Mouse (Mus musculus): ENCODE measurements around the gene Alk. TPM values are rescaled to one million over a fixed set of nuclear protein-coding genes. Genes with fewer than 3 reads are reported as not detected.
A peak's percentile ranks its signal among the peaks of the same experiment; 100 is the strongest.

Alk gene
- polyA plus RNA-seq, 1 experiment from 2014 or later, result 0.77 TPM

- Histone ChIP-seq H3K9me3 (no peaks in the 10 kb centered on the region), H3K27me3 (no peaks in the 10 kb centered on the region), H3K4me1 (no peaks in the 10 kb centered on the region), H3K27ac (no peak overlapping the region), H3K4me2 (no peak overlapping the region), H3K4me3 (replicated peaks) (no peak overlapping the region), H3K36me3 (replicated peaks) (no peaks in the 10 kb centered on the region), H3K9ac (no peak overlapping the region)
- WGBS, result 61% methylated on average over 5 of the region's 5 CpGs
- 0 out of 2 replicates have a peak, but pooled peaks have one; percentile 30 for ATAC-seq (ENCODE audit: low FRiP score)
Observed at GRCm38 (mm10) chr17:72474166-72474565, 130.3 kb downstream of the Alk start.

GRCm38 (mm10) chr17:72448477-72448876 is 155.9 kb downstream of the Alk start:
- H3K27me3 ChIP-seq, result no peaks in the 10 kb centered on the region
- ATAC-seq (ENCODE audit: low FRiP score), result no peak
- no peak overlapping the region for H3K9ac ChIP-seq
- no peaks in the 10 kb centered on the region for H3K9me3 ChIP-seq
- H3K4me2 ChIP-seq, result no peak overlapping the region
- no peak overlapping the region for H3K27ac ChIP-seq
- WGBS, result 79% methylated on average over 4 of the region's 4 CpGs
- no peaks in the 10 kb centered on the region for H3K36me3 ChIP-seq (replicated peaks)
- H3K4me3 ChIP-seq (replicated peaks), result no peak overlapping the region
- H3K4me1 ChIP-seq, result no peaks in the 10 kb centered on the region

GRCm38 (mm10) chr17:72445204-72446177 is 158.9 kb downstream of the Alk start:
- no peak overlapping the region for H3K27ac ChIP-seq
- no peaks in the 10 kb centered on the region for H3K27me3 ChIP-seq
- ATAC-seq (ENCODE audit: low FRiP score), result no peak
- no peak overlapping the region for H3K4me3 ChIP-seq (replicated peaks)
- H3K36me3 ChIP-seq (replicated peaks), result no peaks in the 10 kb centered on the region
- H3K4me1 ChIP-seq, result no peaks in the 10 kb centered on the region
- H3K4me2 ChIP-seq, result no peak overlapping the region
- no peaks in the 10 kb centered on the region for H3K9me3 ChIP-seq
- WGBS, result 86% methylated on average over 3 of the region's 3 CpGs
- H3K9ac ChIP-seq, result no peak overlapping the region

- Histone ChIP-seq H3K4me1 (no peaks in the 10 kb centered on the region), H3K36me3 (replicated peaks) (no peaks in the 10 kb centered on the region), H3K9ac (no peak overlapping the region), H3K9me3 (no peaks in the 10 kb centered on the region), H3K4me2 (no peak overlapping the region), H3K4me3 (replicated peaks) (no peak overlapping the region), H3K27ac (no peak overlapping the region), H3K27me3 (no peaks in the 10 kb centered on the region)
- WGBS, result 85% methylated on average over 4 of the region's 4 CpGs
- no peak for ATAC-seq (ENCODE audit: low FRiP score)
Observed at GRCm38 (mm10) chr17:72417451-72417850, 187.0 kb downstream of the Alk start.

- no peak for ATAC-seq (ENCODE audit: low FRiP score)
- no peaks in the 10 kb centered on the region for H3K4me1 ChIP-seq
- H3K36me3 ChIP-seq (replicated peaks), result no peaks in the 10 kb centered on the region
- no peak overlapping the region for H3K4me2 ChIP-seq
- H3K9ac ChIP-seq, result no peak overlapping the region
- H3K4me3 ChIP-seq (replicated peaks), result no peak overlapping the region
- H3K9me3 ChIP-seq, result no peaks in the 10 kb centered on the region
- H3K27ac ChIP-seq, result no peak overlapping the region
- no peaks in the 10 kb centered on the region for H3K27me3 ChIP-seq
Observed at GRCm38 (mm10) chr17:72414676-72415075, 189.8 kb downstream of the Alk start.

- no peak overlapping the region for H3K9ac ChIP-seq
- no peaks in the 10 kb centered on the region for H3K27me3 ChIP-seq
- no peak overlapping the region for H3K4me3 ChIP-seq (replicated peaks)
- H3K27ac ChIP-seq, result no peak overlapping the region
- 88% methylated on average over 2 of the region's 2 CpGs for WGBS
- H3K9me3 ChIP-seq, result no peaks in the 10 kb centered on the region
- ATAC-seq (ENCODE audit: low FRiP score), result no peak
- H3K4me2 ChIP-seq, result no peak overlapping the region
- H3K36me3 ChIP-seq (replicated peaks), result no peaks in the 10 kb centered on the region
- no peaks in the 10 kb centered on the region for H3K4me1 ChIP-seq
Observed at GRCm38 (mm10) chr17:72404813-72405212, 199.6 kb downstream of the Alk start.

- Histone ChIP-seq H3K27me3 (no peaks in the 10 kb centered on the region), H3K27ac (no peak overlapping the region), H3K9me3 (no peaks in the 10 kb centered on the region), H3K4me1 (no peaks in the 10 kb centered on the region), H3K4me3 (replicated peaks) (no peak overlapping the region), H3K36me3 (replicated peaks) (no peaks in the 10 kb centered on the region), H3K9ac (no peak overlapping the region), H3K4me2 (no peak overlapping the region)
- no peak for ATAC-seq (ENCODE audit: low FRiP score)
- 91% methylated on average over 3 of the region's 3 CpGs for WGBS
Observed at GRCm38 (mm10) chr17:72401861-72402260, 202.6 kb downstream of the Alk start.

GRCm38 (mm10) chr17:72401349-72401748 is 203.1 kb downstream of the Alk start:
- H3K9me3 ChIP-seq, result no peaks in the 10 kb centered on the region
- 83% methylated on average over 2 of the region's 2 CpGs for WGBS
- H3K27ac ChIP-seq, result no peak overlapping the region
- no peak overlapping the region for H3K4me2 ChIP-seq
- no peaks in the 10 kb centered on the region for H3K27me3 ChIP-seq
- no peak overlapping the region for H3K4me3 ChIP-seq (replicated peaks)
- no peak overlapping the region for H3K9ac ChIP-seq
- H3K36me3 ChIP-seq (replicated peaks), result no peaks in the 10 kb centered on the region
- no peak for ATAC-seq (ENCODE audit: low FRiP score)
- no peaks in the 10 kb centered on the region for H3K4me1 ChIP-seq

GRCm38 (mm10) chr17:72399331-72400059 is 204.9 kb downstream of the Alk start:
- 82% methylated on average over 3 of the region's 3 CpGs for WGBS
- H3K9ac ChIP-seq, result no peak overlapping the region
- no peaks in the 10 kb centered on the region for H3K4me1 ChIP-seq
- ATAC-seq (ENCODE audit: low FRiP score), result no peak
- H3K4me3 ChIP-seq (replicated peaks), result no peak overlapping the region
- H3K4me2 ChIP-seq, result no peak overlapping the region
- no peaks in the 10 kb centered on the region for H3K27me3 ChIP-seq
- H3K27ac ChIP-seq, result no peak overlapping the region
- H3K36me3 ChIP-seq (replicated peaks), result no peaks in the 10 kb centered on the region
- no peaks in the 10 kb centered on the region for H3K9me3 ChIP-seq

GRCm38 (mm10) chr17:72395956-72396355 is 208.5 kb downstream of the Alk start:
- ATAC-seq (ENCODE audit: low FRiP score), result no peak
- Histone ChIP-seq H3K9ac (no peak overlapping the region), H3K27ac (no peak overlapping the region), H3K36me3 (replicated peaks) (no peaks in the 10 kb centered on the region), H3K27me3 (no peaks in the 10 kb centered on the region), H3K4me3 (replicated peaks) (no peak overlapping the region), H3K9me3 (no peaks in the 10 kb centered on the region), H3K4me1 (peaks cover 3% of the 10 kb centered on the region; the same call in 1 of the 2 replicates), H3K4me2 (no peak overlapping the region)
- 56% methylated on average over 8 of the region's 8 CpGs for WGBS

- H3K36me3 ChIP-seq (replicated peaks), result no peaks in the 10 kb centered on the region
- H3K4me2 ChIP-seq, result no peak overlapping the region
- WGBS, result 82% methylated on average over 4 of the region's 4 CpGs
- H3K27me3 ChIP-seq, result no peaks in the 10 kb centered on the region
- H3K27ac ChIP-seq, result no peak overlapping the region
- no peak overlapping the region for H3K9ac ChIP-seq
- no peaks in the 10 kb centered on the region; the same call in 1 of the 2 replicates for H3K4me1 ChIP-seq
- no peak overlapping the region for H3K4me3 ChIP-seq (replicated peaks)
- no peak for ATAC-seq (ENCODE audit: low FRiP score)
- H3K9me3 ChIP-seq, result no peaks in the 10 kb centered on the region
Observed at GRCm38 (mm10) chr17:72368991-72369390, 235.4 kb downstream of the Alk start.

GRCm38 (mm10) chr17:72362811-72363496 is 241.5 kb downstream of the Alk start:
- H3K27ac ChIP-seq, result no peak overlapping the region
- no peaks in the 10 kb centered on the region for H3K27me3 ChIP-seq
- H3K4me3 ChIP-seq (replicated peaks), result no peak overlapping the region
- H3K4me2 ChIP-seq, result no peak overlapping the region
- H3K36me3 ChIP-seq (replicated peaks), result no peaks in the 10 kb centered on the region
- no peaks in the 10 kb centered on the region for H3K4me1 ChIP-seq
- no peak for ATAC-seq (ENCODE audit: low FRiP score)
- WGBS, result 91% methylated on average over 10 of the region's 10 CpGs
- no peaks in the 10 kb centered on the region for H3K9me3 ChIP-seq
- H3K9ac ChIP-seq, result no peak overlapping the region
